Mouse (Mus musculus) testis, postnatal 10 days (tissue): Measurements from ENCODE around the gene Stambpl1.

Experiments used
- DNase-seq: peaks from one replicate; pipeline ENCODE4 v3.0.0; 2021; ENCODE audit warnings: low spot score

The Stambpl1 gene

DNA sequence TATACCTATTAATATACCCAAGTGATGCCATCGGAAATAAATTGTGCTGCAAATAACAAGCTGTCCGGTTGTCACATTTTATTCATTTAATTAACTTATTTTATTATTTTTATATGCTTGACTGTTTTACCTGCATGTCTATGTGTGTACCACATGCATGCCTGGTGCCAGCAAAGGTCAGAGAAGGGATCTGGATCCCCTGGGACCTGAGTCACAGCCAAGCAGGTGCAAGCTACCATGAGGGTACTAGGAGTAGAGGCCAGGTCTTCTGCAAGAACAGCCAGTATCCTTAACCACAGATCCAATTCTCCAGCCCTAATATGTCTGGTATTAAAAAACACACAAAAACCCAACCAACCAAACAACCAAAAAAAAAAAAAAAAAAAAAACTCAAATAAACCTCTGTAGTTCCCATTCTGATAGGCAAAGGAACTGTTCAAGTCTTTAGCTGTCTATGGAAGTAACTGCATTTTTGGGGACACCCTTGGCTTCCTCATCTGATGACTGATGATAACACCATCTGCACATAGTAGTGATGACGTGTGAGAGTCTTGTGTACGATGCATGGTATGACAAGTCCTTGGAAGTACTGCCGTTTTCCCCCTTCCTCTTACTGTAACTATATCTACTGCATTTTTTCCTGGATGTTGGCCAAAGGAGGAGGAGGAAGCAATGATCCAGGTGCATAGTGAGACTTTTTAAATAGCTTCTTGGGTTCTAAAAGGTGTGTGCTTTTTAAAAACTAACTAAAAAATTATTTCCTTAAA lies 48.4 kb downstream of the Stambpl1 start:
- no peak for DNase-seq

DNA sequence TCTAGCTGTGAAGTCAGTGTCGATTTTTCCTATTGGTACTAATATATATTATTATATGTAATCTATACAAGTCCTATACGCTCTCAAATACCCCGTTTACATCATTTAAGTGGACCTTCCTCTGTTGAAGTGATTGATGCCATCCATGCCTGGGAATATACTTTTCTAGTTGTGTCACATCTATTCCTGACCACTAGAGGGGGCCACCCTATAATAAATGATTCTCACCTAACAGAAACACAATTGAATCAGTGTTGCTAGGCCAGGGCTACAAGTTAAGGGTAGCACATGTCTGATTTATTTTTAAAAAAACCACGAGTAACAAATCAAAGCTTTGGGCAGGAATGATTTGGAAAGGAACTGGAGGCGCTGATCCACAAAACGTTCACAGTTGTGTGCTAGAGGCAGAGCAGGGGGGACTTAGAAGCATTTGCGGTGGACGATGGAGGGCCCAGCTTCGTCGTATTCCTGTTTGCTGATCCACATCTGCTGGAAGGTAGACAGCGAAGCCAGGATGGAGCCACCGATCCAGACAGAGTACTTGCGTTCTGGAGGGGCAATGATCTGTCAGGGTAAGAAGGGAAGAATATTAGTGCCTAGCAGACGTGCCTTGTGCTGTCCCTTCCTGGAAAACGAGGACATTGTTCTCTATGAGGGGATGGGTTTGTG lies 49.4 kb downstream of the Stambpl1 start:
- DNase-seq, result no peak

DNA sequence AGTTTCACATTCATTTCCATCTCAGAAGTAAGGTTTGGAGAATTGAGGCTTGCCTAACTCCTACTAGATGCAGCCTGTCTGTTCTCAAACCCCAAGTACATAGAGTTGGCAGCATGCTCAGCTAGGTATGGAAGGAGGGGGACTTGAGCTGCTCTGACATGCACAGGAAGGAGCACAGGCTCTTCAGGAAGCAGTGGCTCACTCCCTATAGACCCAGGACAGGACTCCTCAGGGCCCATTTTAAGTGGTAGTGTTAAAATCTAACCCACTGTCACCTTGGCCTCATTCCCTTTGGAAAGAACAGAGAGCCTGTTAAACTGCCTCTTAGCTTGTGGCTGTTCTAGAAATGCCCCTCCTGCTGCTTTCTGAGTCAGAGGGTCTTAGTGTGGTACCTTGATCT lies 50.9 kb downstream of the Stambpl1 start:
- DNase-seq, result no peak

DNA sequence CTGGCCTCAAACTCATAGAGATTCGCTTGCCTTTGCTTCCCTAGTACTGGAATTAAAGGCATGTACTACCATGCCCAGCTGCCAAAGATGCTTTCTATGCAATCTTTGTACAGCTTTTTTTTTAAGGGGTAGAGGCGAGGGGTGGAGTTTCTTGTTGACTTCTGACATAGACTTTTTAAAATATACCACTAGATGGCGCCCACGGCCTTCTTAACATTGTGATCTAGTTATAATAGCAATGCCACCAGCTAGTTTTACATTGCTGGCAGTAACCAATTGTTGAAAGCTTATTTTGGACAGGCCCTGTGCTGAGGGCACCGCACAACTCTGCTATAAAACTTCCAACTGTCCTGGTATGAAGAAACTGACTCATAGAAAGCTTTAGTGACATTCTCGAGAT lies 52.0 kb downstream of the Stambpl1 start:
- peak; percentile 56 for DNase-seq

DNA sequence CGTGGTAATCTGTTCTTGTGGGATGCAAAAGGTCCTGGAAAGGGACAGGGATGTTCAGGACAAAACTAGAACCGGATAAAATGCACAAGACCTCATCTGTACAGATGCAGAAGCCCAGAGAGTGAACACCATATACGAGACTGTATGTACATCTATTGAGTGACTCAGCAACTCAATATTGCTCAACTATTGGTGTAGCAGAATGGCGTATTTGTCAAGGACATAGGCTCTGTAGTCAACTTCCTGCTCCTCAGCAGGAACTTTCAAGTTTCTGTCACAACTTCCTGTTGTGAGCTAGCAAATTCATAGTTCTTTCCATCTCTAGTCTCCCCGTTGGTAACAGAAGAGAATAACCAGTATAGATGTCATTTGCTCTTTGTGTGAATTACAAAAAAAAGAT lies 56.5 kb downstream of the Stambpl1 start:
- DNase-seq, result no peak

DNA sequence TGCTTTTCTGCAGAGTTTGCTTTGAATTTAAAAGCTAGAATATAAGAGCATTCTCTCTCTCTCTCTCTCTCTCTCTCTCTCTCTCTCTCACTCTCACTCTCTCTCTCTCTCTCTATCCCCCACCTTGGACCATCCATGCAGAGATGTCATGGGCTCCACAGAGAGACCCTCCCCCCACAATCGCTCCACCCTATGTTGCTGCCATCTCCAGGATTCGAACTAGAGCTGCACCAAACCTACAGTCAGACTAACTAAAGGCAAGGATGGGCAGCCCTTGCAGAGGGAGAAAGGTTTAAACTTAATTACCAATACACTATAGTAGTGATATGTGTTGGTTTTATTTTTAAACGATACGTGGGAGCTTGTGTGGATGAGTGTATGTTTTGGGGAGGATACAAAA lies 58.6 kb downstream of the Stambpl1 start:
- no peak for DNase-seq

DNA sequence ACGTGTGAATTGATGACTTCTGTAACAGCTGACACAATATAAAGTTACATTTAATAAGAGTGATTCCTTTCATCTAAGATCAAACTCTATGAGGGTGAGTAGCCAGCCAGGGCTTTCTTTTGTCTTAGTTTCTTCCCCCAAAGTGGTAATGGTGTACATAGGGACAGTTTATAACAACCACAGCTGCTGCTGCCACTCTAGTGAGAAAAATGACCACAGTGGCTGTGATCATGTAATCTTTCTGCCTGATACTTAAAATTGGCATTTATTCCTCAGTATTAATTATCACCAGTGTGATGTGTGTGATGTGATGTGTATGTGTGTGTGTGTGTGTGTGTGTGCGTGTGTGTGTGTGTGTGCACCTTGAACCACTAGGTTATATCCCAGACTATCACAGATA lies 59.9 kb downstream of the Stambpl1 start:
- no peak for DNase-seq

DNA sequence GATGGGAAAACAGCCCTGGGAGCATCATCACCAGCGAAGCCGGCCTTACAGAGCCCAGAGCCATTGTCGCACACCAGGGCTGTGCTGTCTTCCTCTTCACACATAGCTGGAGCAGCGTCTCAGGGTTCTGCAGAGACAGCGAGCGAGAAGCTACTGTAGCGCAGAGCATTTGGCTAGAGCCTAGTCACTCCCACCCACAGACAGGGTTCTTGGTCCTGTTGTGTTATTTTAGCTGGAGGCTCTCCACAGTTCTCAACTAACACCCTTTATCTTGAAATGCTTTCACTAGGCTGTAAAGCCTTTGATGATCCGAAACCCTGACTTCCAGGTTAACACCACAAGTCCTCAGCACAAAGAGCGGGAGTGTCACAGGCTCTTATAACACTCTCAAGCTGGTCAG lies 60.4 kb downstream of the Stambpl1 start:
- DNase-seq, result no peak

DNA sequence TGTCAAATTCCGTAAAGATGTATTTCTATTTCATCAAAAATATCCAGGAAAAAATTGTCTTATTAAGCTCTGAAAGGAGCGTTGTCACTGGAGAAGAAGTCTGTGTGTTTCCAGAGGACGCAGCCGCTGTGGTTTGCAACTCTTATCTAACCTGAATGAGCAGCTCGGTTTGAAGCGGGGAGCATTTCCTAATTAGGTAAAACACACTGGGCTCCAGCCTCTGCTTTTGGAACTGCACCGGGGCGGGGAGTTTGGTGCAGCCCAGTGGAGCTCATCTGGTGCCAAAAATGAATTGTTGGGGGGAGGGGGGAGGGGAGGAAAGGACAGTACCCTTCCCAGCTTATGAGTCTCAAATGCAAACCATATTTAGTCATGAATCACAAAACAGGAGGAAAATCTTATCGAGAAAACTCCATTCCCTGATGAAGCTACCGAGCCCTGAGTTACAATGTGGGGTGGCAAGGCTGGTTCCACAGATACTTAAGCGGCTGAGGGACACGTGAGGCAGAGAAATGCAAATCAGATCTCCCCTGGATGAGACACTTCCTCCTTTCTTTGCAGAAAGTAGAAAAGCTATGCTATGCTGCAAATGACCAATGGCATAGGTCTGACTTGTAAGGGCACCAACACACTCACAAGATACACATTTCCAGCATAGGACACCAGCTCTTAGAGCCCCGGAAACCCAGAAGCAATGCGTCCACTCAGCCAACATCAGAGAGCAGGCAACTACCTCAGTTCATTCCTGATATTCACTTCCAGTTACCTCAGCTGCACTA lies 62.3 kb downstream of the Stambpl1 start:
- DNase-seq, result peak; percentile 35

DNA sequence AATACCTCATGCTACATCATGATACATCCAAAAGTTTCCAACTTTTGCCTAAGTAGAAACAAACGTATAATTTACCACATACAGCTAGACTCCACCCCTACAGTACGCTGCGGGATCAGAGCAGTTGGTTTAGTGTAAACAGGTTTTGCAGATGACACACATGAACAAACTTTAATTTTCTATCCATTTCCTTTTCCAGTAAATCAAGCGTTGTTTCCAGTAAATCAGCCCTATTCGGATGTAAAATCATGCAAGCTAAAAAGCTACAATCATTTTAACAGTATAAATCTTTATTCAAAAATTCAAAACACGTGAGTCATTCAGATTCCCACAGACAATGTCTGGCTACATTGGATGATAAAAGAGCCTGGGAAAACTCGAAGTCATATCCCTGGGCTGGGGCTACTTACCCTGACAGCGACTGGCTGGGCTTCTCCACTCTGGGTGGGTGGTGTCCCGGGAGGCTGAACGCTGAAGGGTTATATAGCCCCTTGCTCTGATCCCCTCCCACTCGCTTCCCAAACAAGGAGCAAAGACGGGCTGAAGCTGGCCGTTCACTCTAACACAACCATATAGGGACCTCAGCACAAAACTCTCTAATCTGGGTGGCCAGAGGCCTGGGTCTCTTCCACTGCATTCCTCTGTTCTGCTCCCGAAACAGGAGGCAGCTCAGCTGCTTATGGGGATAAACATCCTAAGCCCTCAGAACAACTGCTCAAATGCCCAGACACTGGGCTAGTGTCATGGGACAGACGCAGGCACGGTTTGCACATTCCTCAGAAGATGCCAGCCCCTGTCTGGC lies 63.1 kb downstream of the Stambpl1 start, which contains the start of gene Acta2:
Gene Acta2 (minus strand): TSS at position 711 of the 802 bp plus-strand sequence.
- peak; percentile 73 for DNase-seq

DNA sequence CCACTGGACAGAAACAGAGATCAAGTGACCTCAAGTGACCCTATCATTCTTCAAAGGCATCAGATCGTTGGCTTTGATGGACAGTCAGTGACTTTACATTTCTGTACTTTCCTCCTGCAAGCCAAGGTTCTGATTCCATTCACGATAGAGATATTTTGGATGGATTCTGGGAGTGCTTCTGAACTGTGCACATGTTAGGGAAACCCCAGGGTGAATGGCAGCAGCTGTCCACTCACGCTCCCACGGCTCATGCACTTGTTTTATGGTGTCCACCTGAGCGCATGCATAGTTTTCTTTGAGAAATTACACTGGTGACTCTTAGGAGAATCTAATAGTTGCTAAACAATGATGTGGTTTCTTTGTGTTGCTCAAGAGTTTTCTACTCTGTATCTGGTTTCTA lies 64.1 kb downstream of the Stambpl1 start:
- DNase-seq, result peak; percentile 22

DNA sequence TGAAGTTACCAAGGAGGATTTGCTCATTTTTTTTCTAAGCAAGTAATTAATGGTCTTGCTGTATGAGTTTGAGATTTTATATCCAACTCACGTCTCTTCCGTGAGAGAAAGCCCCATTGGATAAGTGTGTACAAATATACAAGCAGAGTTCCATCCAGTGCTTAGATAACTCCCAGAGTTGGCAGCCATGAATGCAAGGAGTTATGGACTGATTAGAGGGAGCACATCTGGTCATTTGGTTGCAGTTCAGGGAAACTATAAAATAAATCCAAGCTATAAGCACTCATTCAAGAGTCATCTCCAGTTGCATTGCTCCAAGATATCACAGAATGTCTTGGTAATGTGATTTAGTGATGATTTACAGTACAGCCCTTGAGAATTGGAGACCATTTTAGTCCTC lies 64.9 kb downstream of the Stambpl1 start:
- DNase-seq, result peak; percentile 19

DNA sequence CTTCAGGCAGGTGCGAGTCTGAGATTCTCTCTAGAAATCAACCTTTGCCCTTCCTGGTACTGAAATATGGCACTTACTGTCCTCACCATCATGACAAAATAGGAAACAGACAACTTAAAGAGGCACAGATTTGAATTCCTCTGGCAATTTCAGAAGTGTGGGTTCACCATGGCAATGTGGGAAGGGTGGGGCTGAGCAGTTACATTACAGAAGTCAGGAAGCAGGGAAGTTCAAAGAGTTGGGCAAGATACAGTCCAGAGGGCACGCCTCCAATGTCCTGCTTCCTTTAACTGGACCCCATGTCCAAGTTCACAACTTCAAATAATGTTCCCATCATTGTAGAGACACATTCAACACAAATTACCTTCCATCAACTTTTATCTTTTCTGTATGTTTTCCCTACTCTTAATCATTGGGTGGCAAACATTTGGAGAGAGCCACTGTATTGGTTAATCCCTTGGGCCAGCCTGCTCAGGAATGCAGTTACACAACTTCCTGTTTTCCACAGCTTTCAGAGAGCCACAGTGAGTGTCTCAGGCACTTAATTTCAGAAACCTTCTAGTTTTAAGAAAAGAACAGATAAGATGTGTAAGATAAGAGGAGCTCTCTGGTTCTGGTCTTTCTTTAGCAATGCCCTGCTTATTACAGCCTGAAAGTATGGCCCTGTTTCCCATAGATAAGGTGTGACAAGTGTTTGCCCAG lies 70.4 kb downstream of the Stambpl1 start:
- peak; percentile 26 for DNase-seq

DNA sequence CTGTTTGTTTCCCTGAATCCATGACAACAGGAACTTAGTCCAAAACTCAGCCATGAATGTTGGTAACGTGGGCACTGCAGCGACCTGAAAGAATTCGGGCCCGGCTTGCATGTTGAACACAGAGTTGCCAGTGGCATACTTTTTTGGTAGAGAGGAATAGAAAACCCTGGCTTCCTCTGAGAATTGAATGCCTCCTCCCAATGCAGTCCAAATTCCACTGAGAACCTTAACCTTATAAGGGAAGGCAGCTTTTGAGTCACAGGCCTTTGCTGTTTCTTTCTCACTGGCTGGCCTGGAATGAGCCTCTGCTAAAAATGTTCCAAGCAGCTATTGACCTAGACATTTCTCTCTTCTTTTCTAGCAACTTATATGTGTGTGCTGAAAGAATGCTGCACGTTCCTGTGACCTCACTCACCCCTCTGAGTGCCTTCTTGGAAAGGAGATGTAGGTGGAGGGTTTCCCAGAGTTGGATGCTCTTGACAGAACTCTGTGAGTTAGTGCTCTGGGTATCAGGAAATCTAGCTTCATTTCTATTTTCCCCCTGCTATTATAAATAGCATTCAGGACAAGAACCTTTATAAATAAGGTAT lies 73.7 kb downstream of the Stambpl1 start:
- no peak for DNase-seq

DNA sequence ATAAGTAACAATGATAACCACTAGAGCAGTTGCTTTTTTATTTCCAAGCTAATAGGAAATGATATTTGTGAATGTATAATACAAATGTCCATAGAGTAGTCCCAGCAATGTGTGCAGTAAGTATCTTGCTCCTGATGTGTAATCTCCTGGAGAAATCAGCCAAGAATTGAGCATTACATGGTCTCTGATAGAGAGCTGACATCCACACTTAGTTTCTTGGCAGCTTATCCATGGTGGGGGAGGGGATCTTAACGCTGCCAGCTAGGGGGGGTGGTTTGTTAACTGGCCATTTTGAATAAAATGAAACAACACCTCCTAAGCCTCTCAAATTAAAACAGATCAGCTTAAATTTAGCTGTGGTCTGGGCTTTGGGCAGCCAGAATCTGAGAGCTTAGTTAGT lies 77.0 kb downstream of the Stambpl1 start:
- DNase-seq, result no peak

DNA sequence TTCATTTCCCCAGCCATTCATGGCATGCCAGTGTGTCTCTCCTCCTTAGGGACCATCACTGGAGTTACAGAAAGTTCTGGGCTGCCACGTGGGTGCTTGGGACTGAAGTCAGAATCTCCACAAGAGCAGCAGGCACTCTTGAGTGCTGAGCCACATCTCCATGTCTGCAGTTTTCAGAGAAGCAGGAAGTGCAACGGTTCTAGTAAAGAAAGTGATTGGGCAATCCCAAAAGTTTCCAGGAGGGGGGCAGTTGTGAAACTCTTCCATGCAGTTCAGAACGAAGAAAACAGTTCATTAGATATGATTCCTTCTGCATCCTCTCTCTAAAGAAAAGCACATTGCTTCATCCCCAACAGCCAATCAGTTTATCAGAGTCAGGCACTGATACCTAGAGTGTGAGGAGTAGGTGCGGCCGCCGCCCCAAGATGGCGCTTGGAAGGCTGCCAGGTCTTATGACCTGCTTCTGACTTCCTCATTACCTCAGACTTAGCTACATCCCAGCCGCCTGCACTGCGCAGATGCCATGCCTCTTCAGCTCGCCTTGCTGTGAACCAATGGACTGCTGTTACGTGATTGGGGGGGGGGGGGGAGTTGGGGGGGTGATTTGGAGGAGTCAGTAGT lies 78.2 kb downstream of the Stambpl1 start:
- peak; percentile 61 for DNase-seq

DNA sequence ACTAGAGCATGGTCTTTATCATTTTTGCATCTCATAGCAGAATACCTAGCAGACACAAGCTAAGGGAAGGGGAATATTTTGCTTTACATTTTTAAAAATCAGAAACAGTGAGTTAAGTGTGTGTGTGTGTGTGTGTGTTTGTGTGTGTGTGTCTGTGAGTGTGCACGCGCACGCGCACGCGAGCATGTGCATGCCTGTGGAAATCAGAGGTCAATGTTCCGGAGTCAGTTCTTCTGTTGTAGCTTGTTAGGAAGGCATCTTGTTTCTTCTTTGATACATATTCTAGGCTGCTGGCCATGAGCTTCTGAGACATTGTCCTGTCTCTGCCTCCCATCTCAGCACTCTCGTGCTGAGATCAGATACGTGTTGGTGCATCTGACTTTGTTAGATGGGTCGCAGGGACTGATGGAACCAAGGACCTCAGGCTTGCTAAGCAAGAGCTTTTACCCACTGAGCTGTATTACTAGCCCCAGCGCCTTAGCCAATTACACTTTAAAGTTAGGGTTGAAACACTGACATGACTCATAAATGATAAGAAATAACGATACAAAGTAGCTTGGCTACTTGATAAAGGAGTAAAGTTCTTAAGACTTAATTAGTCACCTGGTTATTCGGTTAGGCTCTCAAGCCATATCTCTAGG lies 78.9 kb downstream of the Stambpl1 start:
- no peak for DNase-seq

DNA sequence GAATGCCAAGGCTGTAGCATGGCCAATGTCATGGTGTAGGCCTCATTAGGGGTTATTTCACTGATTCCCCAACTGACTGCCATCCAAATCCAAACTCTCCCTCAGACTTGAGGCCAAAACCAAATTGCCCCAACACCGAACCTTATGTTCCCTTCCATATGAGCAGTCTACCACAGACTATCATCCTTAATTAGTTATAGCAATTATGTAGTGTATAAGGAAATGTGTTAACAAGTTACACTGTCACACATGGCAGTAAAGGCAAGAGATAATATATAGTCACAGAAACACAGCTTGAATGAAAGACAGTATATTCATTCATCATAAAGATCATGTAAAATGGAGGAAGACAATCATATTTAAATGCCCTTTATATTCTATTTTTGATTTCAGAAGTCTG lies 81.0 kb downstream of the Stambpl1 start:
- no peak for DNase-seq

DNA sequence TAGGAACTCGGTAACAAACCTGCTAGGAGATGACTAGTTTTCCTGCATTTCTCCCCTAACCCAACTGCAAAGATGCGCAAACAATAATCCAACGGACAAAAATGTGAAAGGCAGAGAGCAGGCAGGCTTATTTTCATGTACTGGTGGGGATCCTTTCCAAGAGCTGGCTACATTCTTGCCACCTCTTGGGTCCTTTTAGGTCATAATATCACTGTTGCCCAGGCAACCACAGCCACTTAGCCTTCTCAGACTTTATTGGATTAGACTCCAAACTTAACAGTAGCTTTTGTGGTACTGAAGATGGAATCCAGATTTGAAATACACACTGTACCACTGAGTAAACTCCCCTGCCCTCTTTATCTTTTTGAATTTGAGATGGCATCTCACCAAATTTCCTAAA lies 86.0 kb downstream of the Stambpl1 start:
- DNase-seq, result no peak

DNA sequence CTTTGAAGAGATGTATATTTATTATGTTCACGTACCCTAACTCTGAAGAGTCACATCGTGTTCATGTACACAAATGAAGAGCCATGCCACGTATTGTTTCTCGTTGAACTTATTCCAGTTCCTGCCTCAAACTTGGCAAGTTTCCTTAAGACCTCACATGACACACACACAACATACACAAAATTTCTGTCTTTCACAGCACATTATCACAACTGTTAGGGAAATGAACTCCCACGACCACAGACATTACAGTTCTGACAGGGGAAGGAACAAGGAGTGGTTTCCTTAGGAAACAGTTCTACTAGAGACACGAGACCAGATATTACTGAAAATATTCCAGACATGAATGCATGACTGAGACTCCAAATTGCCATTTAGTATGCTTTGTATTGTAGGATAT lies 91.6 kb downstream of the Stambpl1 start:
- no peak for DNase-seq
